Mouse (Mus musculus) neural tube, embryonic 13.5 days (tissue): ENCODE results near the gene Uqcc1. TPM values are rescaled to one million over a fixed set of nuclear protein-coding genes. Genes with fewer than 3 reads are reported as not detected.
"Not testable (repeated sequence)": the region's sequence is repeated elsewhere in the genome, so short reads cannot be mapped to it uniquely, and the experiment has no call there.

Experiments
- ATAC-seq: fragments of 200-750 bp; cut with Nextera tagmentation; 2 replicates; pipeline ENCODE4 v1.8.0; 2017; ENCODE audit warnings: low read depth, mild to moderate bottlenecking, moderate TSS enrichment, moderate library complexity
- H3K27ac ChIP-seq: fragments of 300-500 bp; sonication (generic); replicated peaks from 2 replicates; pipeline ENCODE4 v1.5.1; 2015; ENCODE audit warnings: moderate library complexity, mild to moderate bottlenecking, inconsistent platforms
- H3K27me3 ChIP-seq: fragments of 300-500 bp; sonication (generic); 2 replicates; pipeline ENCODE4 v1.6.1; 2015; ENCODE audit warnings: mild to moderate bottlenecking, inconsistent platforms
- H3K36me3 ChIP-seq: fragments of 300-500 bp; sonication (generic); 2 replicates; pipeline ENCODE4 v1.6.1; 2015; ENCODE audit warnings: mild to moderate bottlenecking, inconsistent platforms
- H3K4me1 ChIP-seq: fragments of 300-500 bp; sonication (generic); replicated peaks from 2 replicates; pipeline ENCODE4 v1.6.1; 2015; ENCODE audit warnings: inconsistent platforms
- H3K4me2 ChIP-seq: fragments of 300-500 bp; sonication (generic); 2 replicates; pipeline ENCODE4 v1.6.1; 2015; ENCODE audit warnings: inconsistent platforms, mild to moderate bottlenecking, moderate library complexity
- H3K4me3 ChIP-seq: fragments of 300-500 bp; sonication (generic); 2 replicates; pipeline ENCODE4 v1.5.1; 2015; ENCODE audit warnings: mild to moderate bottlenecking, inconsistent platforms
- H3K9ac ChIP-seq: fragments of 300-500 bp; sonication (generic); 2 replicates; pipeline ENCODE4 v1.6.1; 2015; ENCODE audit warnings: moderate library complexity, mild to moderate bottlenecking, inconsistent platforms
- H3K9me3 ChIP-seq: fragments of 300-500 bp; sonication (generic); 2 replicates; pipeline ENCODE4 v1.6.1; 2016; ENCODE audit warnings: inconsistent platforms
- WGBS: fragments of 180-500 bp; shearing (Covaris S2); methylation state at CpG from one replicate; pipeline ENCODE4 v1.1.7; 2015; 5-methylcytosine and 5-hydroxymethylcytosine counted together
- polyA plus RNA-seq: library from polyadenylated mRNA; unstranded; fragments of >200 nt; fragmentation: Nextera tagmentation; extraction: Ambion mirVana; gene quantifications from 2 replicates; pipeline ENCODE4 v1.2.1, GENCODE M21; 2015

The Uqcc1 gene
- polyA plus RNA-seq, 1 experiment from 2014 or later: 69.7 TPM

GRCm38 (mm10) chr2:155946499-155946898 lies 16.4 kb upstream of the Uqcc1 start:
- Histone ChIP-seq H3K4me3 (no peak overlapping the region), H3K4me1 (peaks cover 65% of the 10 kb centered on the region), H3K9ac (no peak overlapping the region), H3K9me3 (no peaks in the 10 kb centered on the region), H3K4me2 (no peak overlapping the region), H3K27me3 (no peaks in the 10 kb centered on the region), H3K36me3 (no peaks in the 10 kb centered on the region), H3K27ac (no peak overlapping the region)
- 16% methylated on average over 4 of the region's 4 CpGs for WGBS
- no peak for ATAC-seq

DNA sequence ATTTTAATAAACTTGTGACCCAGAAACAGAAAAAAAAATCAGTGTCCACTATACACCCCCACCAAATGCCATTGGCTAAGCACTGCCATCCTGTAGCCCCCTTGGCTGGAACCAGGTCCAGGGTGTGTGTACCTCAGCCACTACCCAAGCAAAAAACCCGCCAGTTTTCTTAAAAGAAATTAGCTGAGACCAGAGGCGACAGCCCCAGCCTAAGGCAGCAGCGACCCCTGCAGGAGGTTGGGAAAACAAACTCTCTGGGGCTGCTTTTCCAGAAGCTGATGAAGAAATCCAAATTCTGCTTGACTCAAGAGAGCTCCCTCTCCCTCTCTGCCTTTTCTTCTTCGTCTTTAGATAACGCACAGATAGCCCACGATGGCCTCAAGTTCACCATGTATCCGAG lies 16.0 kb upstream of the Uqcc1 start:
- Histone ChIP-seq H3K4me1 (peaks cover 65% of the 10 kb centered on the region), H3K27ac (no peak overlapping the region), H3K9me3 (no peaks in the 10 kb centered on the region), H3K4me3 (no peak overlapping the region), H3K36me3 (no peaks in the 10 kb centered on the region), H3K9ac (no peak overlapping the region), H3K4me2 (no peak overlapping the region), H3K27me3 (no peaks in the 10 kb centered on the region)
- no peak for ATAC-seq
- WGBS: 4% methylated on average over 7 of the region's 7 CpGs

DNA sequence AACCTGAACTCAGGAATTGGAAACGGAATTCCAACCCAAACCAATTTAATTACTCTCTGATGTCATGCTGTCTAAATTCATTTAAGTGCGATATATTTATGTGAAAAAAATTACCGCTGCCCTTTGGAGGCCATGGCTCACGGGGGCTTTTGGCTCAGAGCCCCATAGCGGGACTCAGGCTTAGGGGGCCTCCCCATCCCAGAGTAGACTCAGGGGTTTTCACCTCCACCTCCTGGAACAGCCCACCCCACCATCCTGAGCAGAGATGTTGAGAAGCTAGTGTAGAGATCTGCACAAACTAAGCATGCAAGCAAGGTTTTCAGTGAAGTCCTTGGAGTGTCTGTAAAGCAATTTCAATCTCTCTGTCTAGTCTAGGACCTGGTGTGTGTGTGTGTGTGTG lies 15.5 kb upstream of the Uqcc1 start:
- H3K9me3 ChIP-seq: no peaks in the 10 kb centered on the region
- no peak overlapping the region for H3K27ac ChIP-seq
- no peaks in the 10 kb centered on the region for H3K27me3 ChIP-seq
- no peak for ATAC-seq
- no peak overlapping the region for H3K4me3 ChIP-seq
- H3K4me1 ChIP-seq: peaks cover 67% of the 10 kb centered on the region
- H3K4me2 ChIP-seq: no peak overlapping the region
- 51% methylated on average over 5 of the region's 5 CpGs for WGBS
- no peak overlapping the region for H3K9ac ChIP-seq
- H3K36me3 ChIP-seq: no peaks in the 10 kb centered on the region

GRCm38 (mm10) chr2:155945124-155945523 lies 15.0 kb upstream of the Uqcc1 start, which contains the start of gene Gdf5:
Gdf5 (minus strand) TSS chr2:155945367.
- WGBS: 51% methylated on average over 13 of the region's 13 CpGs
- H3K27ac ChIP-seq: 0 out of 2 replicates have a peak within 1 kb of the TSS, but pooled peaks have one; percentile 9
- no peak for ATAC-seq
- H3K9me3 ChIP-seq: no peaks in the 10 kb centered on the region
- H3K4me2 ChIP-seq: peak within 1 kb of the TSS; percentile 33; the same call in 1 of the 2 replicates
- H3K27me3 ChIP-seq: no peaks in the 10 kb centered on the region
- H3K4me3 ChIP-seq: no peak within 1 kb of the TSS
- H3K9ac ChIP-seq: peak within 1 kb of the TSS; percentile 45
- H3K4me1 ChIP-seq: peaks cover 69% of the 10 kb centered on the region
- no peaks in the 10 kb centered on the region for H3K36me3 ChIP-seq

DNA sequence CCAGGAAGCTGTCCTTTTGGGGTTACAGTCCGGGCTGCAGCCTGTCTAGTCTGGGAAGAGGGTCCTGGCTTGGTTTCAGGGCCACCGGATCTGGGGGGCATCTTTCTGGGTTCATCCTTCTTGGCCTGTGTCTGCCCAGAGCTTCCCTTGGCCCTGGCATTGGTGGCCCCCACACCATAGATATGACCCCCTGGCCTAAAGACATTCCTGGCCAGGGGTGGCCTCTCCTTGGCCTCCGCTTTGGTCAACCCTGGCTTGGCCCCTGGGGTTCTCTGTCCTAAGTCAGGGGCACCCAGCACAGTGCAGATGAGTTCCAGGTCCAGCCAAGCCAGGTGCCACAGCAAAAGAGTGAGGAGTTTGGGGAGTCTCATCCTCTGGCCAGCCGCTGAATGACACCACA lies 14.6 kb upstream of the Uqcc1 start:
- no peaks in the 10 kb centered on the region for H3K9me3 ChIP-seq
- 0 out of 2 replicates have a peak overlapping the region, but pooled peaks have one; percentile 14 for H3K4me2 ChIP-seq
- H3K27me3 ChIP-seq: no peaks in the 10 kb centered on the region
- no peak for ATAC-seq
- no peaks in the 10 kb centered on the region for H3K36me3 ChIP-seq
- 0 out of 2 replicates have a peak overlapping the region, but pooled peaks have one; percentile 9 for H3K27ac ChIP-seq
- 86% methylated on average over 4 of the region's 4 CpGs for WGBS
- peaks cover 66% of the 10 kb centered on the region for H3K4me1 ChIP-seq
- no peak overlapping the region for H3K4me3 ChIP-seq
- H3K9ac ChIP-seq: peak overlapping the region; percentile 45

DNA sequence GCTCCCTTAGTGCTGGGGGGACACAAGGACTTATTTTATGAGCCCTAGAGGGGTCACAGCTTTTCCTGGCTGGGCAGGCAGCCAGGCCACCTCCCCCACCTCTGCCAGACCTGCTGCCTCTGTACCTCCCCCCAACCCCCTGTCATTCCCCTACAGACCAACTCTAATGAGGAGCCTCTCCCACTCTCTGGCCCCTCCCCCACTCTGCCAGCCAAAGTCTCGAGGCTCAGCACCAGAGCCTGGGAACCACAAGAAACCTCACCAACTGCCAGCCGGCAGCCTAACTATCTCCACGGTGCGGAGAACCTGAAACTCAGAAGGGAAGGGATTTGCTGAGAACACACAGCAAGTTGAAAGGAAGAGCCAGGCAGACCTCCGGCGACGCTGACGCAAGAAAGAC lies 13.4 kb upstream of the Uqcc1 start:
- Histone ChIP-seq H3K4me2 (peak overlapping the region; percentile 33), H3K4me3 (peak overlapping the region; percentile 10)

GRCm38 (mm10) chr2:155941697-155942442 lies 11.8 kb upstream of the Uqcc1 start:
- H3K9ac ChIP-seq: no peak overlapping the region
- H3K27ac ChIP-seq: no peak overlapping the region
- no peaks in the 10 kb centered on the region for H3K27me3 ChIP-seq
- no peaks in the 10 kb centered on the region for H3K36me3 ChIP-seq
- no peak overlapping the region for H3K4me3 ChIP-seq
- H3K4me2 ChIP-seq: no peak overlapping the region
- H3K4me1 ChIP-seq: peaks cover 46% of the 10 kb centered on the region
- 92% methylated on average over 40 of the region's 40 CpGs for WGBS
- ATAC-seq: no peak
- H3K9me3 ChIP-seq: no peaks in the 10 kb centered on the region

More for the DNA sequence above, 13.4 kb upstream of the Uqcc1 start:
- Histone ChIP-seq H3K4me1 (peaks cover 57% of the 10 kb centered on the region), H3K9me3 (no peaks in the 10 kb centered on the region), H3K9ac (peak overlapping the region; percentile 6), H3K27ac (peak overlapping the region; percentile 10; the same call in 1 of the 2 replicates), H3K36me3 (no peaks in the 10 kb centered on the region), H3K27me3 (no peaks in the 10 kb centered on the region)
- WGBS: 8% methylated on average over 8 of the region's 8 CpGs
- ATAC-seq: peak; percentile 64

- H3K9me3 ChIP-seq: no peaks in the 10 kb centered on the region
- ATAC-seq: no peak
- 94% methylated on average over 3 of the region's 3 CpGs for WGBS
- H3K27ac ChIP-seq: no peak within 1 kb of the TSS
- H3K4me3 ChIP-seq: no peak within 1 kb of the TSS
- H3K4me2 ChIP-seq: no peak within 1 kb of the TSS
- peaks cover 35% of the 10 kb centered on the region for H3K4me1 ChIP-seq
- no peaks in the 10 kb centered on the region for H3K27me3 ChIP-seq
- H3K9ac ChIP-seq: no peak within 1 kb of the TSS
- H3K36me3 ChIP-seq: no peaks in the 10 kb centered on the region
Observed at GRCm38 (mm10) chr2:155940681-155941080, 10.6 kb upstream of the Uqcc1 start, which contains the start of gene Gm15557. Gm15557 (plus strand) TSS chr2:155940728.

DNA sequence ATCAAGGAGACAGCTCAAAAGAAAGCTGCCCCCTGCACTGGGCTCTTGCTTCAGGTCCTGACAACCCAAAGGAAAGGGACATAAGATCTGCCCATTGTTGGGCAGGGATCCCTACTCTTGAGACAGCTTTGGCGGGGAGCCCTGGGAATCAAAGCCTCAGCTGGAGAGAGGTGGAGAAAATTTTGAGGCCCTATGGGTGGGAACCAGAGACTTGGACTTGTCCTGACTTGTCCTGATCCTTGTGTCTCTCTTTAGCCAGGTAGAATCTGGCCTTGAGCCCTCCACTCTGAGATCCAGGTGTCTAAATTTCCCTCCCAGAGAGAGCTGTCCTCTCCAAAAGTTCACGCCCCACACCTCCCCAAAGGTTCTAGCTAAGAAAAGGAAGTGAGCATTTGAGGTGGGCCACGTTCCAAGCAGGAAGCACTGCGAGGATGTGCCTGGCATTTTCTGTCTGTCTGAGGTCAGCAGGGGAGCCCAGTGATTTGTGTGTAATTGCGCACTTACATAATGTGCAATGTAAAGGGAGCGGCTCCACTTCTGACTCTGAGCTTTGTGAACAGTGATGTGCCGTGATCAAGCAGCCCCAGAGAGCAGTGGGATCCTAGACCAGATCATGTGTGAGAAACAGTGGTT lies 9.9 kb upstream of the Uqcc1 start:
- H3K27ac ChIP-seq: no peak overlapping the region
- no peaks in the 10 kb centered on the region for H3K36me3 ChIP-seq
- no peaks in the 10 kb centered on the region for H3K9me3 ChIP-seq
- no peak overlapping the region for H3K4me2 ChIP-seq
- H3K4me3 ChIP-seq: no peak overlapping the region
- no peak overlapping the region for H3K9ac ChIP-seq
- WGBS: 67% methylated on average over 7 of the region's 7 CpGs
- H3K4me1 ChIP-seq: peaks cover 29% of the 10 kb centered on the region
- no peaks in the 10 kb centered on the region for H3K27me3 ChIP-seq
- ATAC-seq: no peak

- ATAC-seq: no peak
- H3K9me3 ChIP-seq: no peaks in the 10 kb centered on the region
- 0 out of 2 replicates have a peak, but pooled peaks cover 3% of the 10 kb centered on the region for H3K36me3 ChIP-seq
- no peaks in the 10 kb centered on the region for H3K27me3 ChIP-seq
- peak overlapping the region; percentile 67 for H3K4me3 ChIP-seq
- H3K4me1 ChIP-seq: peaks cover 23% of the 10 kb centered on the region
- peak overlapping the region; percentile 89 for H3K4me2 ChIP-seq
- WGBS: 70% methylated on average over 7 of the region's 7 CpGs
- H3K27ac ChIP-seq: no peak overlapping the region
- peak overlapping the region; percentile 78 for H3K9ac ChIP-seq
Observed at GRCm38 (mm10) chr2:155928711-155929345, 1.3 kb downstream of the Uqcc1 start.

- ATAC-seq, H3K9ac ChIP-seq, H3K4me2 ChIP-seq, H3K4me3 ChIP-seq, H3K27me3 ChIP-seq, H3K27ac ChIP-seq, H3K9me3 ChIP-seq: not testable (repeated sequence)
- Histone ChIP-seq H3K4me1 (peaks cover 17% of the 10 kb centered on the region), H3K36me3 (peaks cover 16% of the 10 kb centered on the region)
- WGBS: 94% methylated on average over 6 of the region's 6 CpGs
Observed at GRCm38 (mm10) chr2:155925213-155925612, 4.9 kb downstream of the Uqcc1 start.

DNA sequence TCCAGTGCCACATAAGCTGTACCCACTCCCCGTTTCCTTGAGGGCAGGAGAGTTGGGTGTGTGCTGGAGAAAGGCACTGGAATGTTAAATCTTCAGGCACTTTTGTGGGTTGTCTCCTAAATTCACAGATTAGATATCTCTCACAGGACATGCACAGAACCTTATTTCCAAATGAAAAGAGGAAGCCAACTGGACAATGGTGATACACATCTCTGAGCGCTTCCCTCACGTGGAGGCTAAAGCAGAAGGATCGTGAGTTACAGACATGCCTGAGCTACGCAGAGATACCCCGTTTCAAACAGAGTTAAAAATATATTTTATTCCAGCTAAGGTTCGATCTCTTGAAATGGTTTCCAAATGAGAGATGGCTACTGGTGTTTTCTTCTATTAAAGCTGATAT lies 7.0 kb downstream of the Uqcc1 start:
- WGBS: 92% methylated on average over 7 of the region's 7 CpGs

More for the DNA sequence above, 7.0 kb downstream of the Uqcc1 start:
- Histone ChIP-seq H3K27me3 (no peaks in the 10 kb centered on the region), H3K4me3 (no peak overlapping the region), H3K9ac (no peak overlapping the region), H3K4me2 (no peak overlapping the region), H3K36me3 (peaks cover 26% of the 10 kb centered on the region), H3K9me3 (no peaks in the 10 kb centered on the region), H3K4me1 (peaks cover 1% of the 10 kb centered on the region; the same call in 1 of the 2 replicates), H3K27ac (no peak overlapping the region)
- no peak for ATAC-seq
